Mouse (Mus musculus): Measurements from ENCODE around the gene Gramd4.

- no peak for TF ChIP-seq CTCF (IDR thresholded peaks at IDR 0.05; ENCODE audit: low read depth, low read length)
- TF ChIP-seq GATA2 (IDR thresholded peaks at IDR 0.05; ENCODE audit: borderline replicate concordance, low read depth, low read length), result no peak
- TF ChIP-seq GATA1 (IDR thresholded peaks at IDR 0.05; ENCODE audit: borderline replicate concordance, low read length), result no peak
- TF ChIP-seq TAL1 (conservative IDR thresholded peaks at IDR 0.05; ENCODE audit: low read depth, low read length), result no peak
- no peak for TF ChIP-seq POLR2AphosphoS5 (IDR thresholded peaks at IDR 0.05; ENCODE audit: insufficient replicate concordance, low read depth, low read length)
These were observed 34.6 kb downstream of the Gramd4 start for GRCm38 (mm10) chr15:86091998-86092670.

All from G1E (cell line).